Mouse (Mus musculus) cerebellum, adult 11 months (tissue): ENCODE data around the gene Sfmbt2.
"Not testable (repeated sequence)": the region's sequence is repeated elsewhere in the genome, so short reads cannot be mapped to it uniquely, and the experiment has no call there.

Experiments
- DNase-seq: peaks from one replicate; pipeline ENCODE4 v3.0.0; 2022

Sfmbt2 gene

DNA sequence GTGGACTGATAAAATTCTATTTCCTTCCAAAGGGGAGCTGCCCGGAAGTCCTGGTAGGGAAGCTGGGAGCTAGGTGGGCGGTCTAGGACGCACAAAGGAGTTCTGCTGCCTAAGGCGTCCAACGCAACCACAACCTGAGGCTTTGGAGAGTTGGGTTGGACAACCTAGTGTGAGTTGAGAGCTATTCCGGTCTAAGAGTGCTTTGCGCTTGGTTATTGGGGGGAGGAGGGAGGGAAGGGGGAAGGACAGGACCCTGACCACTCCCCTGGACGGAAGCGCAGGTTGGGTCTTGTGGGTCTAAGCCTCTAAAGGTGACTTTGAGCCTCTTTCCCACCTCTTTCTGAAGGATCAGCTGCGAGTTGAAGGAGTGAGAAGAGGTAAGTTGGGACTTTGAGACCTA, at the start of gene Sfmbt2:
Gene Sfmbt2 (plus strand): TSS at position 335 of the 400 bp plus-strand sequence.
- DNase-seq, result no peak

DNA sequence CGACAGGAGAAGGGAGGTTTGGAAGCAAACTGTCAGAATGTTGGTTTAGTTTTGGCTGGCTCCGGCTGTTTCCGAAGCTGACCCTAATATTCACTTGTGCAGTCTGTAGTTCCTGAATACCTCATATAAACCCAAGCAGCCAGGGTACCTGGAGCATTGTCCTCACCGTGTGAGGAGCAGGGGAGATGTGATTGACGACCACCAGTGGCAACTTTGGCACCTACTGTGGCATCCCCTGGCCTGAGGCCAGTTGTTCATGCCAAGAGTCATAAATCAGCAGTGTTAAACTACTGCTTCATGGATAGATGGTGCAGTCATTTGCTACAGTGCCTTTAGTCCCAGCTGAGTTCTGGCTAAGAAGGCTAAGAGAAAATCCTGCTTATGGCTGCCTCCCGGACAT, 49.2 kb upstream of the Sfmbt2 start:
- no peak for DNase-seq

DNA sequence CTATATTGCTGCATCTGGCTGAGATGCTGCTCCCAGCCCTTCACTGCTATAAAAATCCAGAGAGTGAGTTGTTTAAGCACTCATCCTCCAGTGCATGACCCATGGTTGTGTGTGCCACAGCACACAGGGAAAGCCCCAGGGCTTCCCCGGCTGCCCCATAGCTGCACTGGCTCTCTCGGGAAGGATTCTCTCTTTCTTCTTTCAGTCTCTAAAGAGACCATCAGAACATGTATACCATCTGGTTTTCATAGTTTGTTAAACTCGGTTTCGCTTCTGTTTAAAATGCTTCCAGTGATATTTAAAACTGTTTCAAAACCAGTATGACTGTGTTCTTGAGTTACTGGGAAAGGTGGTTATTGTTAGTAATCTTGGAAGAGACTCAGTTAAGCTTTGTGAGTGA, 47.1 kb upstream of the Sfmbt2 start:
- DNase-seq, result no peak

DNA sequence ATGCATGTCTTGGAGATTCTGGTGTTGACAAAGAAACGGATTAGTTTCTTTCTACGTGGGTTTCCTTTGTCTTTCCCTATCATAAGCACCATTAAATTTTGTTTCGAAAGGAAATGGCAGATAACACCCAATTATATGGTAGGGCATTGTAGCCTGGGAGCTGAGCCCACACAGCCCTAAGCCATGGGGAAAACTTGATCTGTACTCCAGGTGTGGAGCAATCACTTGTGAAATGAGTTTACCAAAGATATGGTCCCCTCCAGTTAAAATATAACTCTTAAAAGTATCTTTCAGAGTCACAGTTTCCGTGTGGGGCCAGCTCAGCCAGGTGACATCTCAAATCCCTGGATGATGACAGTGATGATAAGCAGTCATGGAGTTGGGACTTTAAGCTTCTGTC, 45.3 kb upstream of the Sfmbt2 start:
- no peak for DNase-seq

DNA sequence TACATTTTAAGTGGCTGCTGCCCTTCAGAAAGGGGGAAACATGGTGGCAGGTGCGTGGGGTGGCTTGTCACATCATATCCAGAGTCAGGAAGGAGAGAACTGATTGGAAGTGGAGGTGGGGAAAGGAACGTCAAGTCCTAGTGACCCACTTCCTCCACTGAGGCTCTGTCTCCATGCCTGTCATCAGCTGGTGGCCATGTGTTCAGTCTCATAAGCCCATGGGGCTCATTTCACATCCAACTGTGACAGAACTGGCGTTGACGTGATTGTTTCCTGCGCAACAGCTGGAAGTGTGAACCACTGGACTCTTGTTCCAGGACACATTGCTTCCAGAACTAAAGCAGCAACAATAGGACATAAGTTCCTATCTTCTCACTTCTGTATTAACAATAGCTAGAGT, 40.1 kb upstream of the Sfmbt2 start:
- no peak for DNase-seq

DNA sequence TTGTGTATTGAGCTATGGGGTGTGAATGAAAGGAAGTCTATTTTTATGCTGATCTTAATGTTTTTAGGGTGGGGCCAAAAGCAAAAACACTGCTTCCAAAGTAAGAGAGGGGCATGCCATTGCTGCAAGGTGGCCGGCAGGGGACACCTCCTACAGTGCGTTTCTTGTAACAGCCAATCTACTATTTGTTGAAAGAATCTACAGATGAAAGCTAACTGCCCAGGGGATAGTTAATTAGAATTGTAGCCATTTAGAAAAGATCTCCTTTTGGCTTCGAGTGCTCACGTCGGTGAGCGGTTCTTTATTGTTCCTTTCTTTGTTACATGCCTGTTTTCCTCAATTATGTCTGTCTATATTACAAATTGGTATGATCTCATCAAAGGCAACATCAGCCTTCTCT, 36.0 kb upstream of the Sfmbt2 start:
- no peak for DNase-seq

DNA sequence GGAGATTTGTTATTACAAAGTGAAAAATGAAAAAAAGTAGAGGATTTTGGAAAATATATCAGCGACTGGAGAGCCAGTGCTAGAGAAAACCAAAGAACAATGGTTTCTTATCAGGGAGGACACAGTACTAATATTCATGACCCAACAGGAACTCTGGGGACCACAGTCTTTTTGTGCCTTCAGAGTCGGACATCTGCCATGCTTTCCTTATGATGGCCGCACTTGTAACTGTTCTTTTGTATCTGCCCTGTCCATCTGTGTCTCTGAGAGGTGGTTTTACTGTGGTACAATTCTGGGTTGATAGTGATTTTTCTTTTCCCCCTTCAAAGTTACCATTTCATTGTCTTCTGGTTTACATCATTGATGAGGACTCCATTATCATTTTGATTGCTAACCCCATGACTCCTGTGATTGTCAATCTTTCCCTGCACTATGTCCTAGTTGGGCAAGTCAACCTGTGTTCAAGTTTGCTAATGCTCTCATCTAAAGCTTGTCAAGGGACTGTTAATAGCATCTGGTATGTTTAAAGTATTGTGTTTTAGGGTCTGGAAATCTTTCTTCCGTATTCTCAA, 35.2 kb upstream of the Sfmbt2 start:
- DNase-seq, result no peak

DNA sequence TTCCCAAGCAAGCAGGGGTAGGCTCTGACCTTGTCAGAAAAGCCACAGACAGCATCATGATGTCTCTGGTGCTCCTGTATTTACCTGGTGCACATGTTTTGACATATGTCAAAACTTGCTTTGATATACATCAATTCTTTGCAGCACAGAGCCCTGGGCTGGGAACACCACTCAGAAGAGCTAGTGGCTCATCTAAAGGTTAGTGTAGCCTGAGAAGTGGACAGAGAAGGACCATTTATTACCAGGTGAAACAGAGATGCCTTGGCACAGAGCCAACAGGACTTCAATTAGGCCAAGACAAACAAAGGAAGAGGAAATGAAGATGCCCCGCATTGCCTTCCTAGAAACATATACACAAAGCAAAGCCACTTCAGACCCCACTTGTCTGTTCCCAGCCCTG, 30.3 kb upstream of the Sfmbt2 start:
- DNase-seq, result no peak

DNA sequence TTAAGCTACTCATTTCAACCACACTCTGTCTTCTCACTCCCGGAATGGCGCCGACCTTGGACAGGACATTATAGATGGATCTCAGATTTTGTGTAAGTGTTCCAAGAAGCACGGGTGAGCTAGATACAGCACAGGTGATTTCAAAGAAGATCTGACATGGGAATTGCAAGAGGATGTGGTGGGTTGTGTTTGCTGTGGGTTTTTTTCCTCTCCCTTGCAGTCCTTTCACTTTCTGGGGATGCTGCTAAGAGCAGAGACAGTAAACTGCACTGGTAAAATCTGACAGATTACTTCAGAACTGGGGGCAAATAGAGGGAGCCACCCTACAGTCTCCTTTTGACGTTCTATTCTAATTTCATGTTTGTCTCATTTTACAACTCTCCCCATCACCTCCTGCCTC, 26.8 kb upstream of the Sfmbt2 start:
- DNase-seq, result no peak

DNA sequence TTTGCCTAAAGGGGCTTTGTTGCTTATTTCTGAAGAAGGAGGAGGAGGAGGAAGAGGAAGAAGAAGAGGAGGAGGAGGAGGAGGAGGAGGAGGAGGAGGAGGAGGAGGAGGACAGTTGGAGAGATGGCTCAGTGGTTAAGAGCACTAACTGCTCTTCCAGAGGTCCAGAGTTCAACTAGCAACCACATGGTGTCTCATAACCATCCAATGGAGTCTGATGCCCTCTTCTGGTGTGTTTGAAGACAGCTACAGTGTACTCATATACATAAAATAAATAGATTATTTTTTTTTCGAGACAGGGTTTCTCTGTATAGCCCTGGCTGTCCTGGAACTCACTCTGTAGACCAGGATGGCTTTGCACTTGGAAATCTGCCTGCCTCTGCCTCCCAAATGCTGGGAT, 26.2 kb upstream of the Sfmbt2 start:
- DNase-seq, result not testable (repeated sequence)

DNA sequence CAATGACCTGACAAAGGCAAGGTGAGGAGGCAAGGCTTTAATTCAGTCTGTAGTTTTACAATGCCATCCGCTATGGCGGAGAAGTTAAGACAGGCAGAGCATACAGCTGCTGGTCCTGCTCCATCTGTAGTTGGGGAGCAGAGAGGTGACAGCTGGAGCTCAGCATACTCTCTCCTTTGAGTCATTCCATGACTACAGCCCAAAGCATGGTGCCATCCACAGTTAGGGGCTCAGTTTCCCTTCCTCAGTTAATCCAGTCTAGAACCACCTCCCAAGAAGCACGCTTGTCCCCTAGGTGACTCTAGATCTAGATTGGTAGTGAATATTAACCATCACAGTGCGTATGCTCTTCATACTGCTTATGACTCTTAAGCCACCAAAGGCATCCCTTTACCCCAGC, 23.1 kb upstream of the Sfmbt2 start:
- no peak for DNase-seq

DNA sequence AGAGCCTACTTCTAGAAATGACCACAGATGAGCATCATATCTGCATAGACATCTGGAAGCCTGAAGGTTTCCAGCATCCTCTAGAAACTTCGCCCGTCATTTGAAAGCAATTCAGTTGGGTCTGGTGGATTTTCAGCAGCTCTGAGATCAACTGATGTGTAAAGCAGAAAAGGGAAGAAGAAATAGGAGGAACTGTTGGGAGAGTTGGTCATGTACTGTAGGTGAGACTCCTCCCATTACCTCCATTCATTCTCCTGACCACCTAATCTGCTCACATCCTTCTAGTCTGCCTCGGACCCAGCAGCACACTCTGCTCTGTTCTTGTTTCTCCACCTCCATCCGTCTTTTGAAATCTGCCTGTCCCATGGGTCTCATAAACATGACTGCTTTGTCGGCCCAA, 22.3 kb upstream of the Sfmbt2 start:
- DNase-seq, result no peak

DNA sequence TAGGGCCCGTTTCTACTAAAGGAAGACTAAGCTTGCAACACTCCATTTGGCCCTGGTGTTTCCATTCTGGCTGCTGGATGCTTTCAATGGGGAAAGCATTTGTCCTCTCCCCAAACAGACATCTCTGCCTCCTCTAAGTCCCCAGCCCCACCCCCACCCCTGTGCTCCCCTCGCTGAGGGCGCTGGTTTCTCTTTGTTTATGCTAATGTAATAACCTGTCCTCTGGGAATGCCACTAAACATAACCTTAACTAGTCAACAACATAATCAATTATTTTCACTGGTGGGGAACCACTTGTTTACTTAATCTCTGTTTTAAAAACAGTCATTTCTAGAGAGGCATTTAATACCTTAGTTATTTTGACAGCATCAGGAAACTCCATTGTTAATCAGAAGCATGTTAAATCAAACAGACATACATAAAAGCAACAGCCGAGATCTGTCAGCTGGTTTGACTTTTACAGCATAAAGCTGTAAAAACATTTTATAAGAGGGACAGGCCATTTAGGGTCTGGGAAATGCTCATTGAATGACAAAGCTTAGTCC, 20.0 kb upstream of the Sfmbt2 start:
- no peak for DNase-seq

DNA sequence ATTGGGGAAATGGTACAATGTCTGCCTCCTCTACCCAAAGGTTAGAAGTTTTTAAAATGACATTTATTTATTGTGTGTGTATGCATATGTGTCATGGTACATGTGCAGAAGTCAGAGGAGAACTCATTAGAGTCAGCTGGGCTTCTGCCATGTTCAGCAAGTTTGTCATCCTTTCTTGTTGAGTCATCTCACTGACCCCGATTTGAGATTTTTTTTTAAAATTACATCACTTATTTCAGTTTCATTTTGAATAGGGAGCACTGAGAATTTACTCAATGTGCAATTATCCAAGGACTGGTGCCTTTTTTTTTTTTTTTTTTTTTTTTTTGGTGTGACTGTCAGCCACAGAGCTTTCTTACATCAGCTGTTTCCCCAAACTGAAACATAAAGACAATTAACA, 19.2 kb upstream of the Sfmbt2 start:
- no peak for DNase-seq

DNA sequence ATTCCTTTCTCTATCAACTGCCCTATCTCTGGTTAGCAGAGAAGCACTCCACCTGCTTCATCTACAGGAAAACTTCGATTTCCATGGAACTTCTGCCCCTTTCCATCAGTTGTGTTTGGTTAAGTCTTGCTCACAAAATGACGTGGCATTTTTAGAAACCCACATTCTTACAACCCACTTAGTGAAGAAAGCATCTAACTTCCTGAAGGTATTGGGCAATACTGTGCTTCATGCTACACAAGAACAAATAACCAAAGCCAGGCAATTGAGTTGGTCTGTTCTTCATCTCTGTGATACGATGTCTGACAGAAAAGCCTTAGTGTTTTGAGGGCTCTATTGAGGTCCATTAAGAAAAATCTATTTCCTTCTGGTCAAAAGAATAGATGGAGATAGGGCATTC, 17.4 kb upstream of the Sfmbt2 start:
- no peak for DNase-seq

DNA sequence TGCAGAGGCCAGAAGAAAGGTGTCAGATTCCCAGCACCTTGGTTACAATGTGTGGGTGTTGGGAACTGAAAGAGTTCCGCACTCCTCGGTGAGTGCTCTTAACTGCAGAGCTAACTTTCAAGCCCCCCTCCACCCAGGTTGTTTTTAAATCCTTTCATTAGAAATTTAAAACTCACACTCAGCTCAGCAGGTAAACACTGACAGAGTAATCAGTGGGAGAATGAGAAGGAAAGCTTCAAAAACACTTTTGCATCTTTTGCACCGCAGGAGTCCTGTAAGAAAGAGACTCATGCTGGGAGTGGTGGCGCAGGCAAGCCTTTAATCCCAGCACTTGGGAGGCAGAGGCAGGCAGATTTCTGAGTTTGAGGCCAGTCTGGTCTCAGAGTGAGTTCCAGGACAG, 16.4 kb upstream of the Sfmbt2 start:
- DNase-seq, result no peak

DNA sequence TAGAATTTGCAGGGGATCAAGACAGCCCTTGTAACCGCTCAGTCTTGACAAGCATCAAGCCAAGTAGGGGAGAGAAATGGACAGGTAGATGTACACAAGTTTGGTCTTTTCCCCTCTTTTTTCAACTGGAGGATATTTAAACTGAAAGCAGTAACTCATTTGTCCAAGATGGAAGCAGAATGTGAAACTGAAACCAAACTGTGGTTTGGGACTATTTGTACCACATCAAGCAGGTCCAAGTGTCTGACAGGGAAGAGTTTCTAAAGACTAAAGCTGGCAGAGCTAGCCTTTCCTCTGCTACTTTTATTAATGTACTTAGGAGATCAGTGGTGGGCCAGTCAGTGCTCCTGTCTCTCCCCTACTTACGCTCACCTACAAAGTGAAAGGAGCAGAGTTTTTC, 10.4 kb upstream of the Sfmbt2 start:
- no peak for DNase-seq

DNA sequence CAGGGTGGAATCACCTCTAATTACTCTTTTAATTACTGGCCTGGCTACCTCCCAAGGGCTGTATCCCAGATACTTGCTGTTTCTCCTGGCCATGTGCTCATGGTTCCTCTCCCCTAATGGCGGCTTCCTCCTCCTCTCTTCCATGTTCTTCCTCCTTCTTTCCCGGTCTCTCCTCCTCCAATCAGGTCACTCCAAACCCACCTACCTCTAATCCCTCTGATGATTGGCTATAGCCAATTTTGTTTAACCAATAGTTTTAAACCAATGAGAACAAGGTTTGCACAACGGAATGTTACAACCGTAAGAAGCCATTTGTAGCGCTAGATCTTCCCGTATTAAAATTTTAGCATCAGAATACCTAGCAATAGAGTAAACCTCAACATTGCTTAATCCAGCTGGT, 5.2 kb upstream of the Sfmbt2 start:
- no peak for DNase-seq

DNA sequence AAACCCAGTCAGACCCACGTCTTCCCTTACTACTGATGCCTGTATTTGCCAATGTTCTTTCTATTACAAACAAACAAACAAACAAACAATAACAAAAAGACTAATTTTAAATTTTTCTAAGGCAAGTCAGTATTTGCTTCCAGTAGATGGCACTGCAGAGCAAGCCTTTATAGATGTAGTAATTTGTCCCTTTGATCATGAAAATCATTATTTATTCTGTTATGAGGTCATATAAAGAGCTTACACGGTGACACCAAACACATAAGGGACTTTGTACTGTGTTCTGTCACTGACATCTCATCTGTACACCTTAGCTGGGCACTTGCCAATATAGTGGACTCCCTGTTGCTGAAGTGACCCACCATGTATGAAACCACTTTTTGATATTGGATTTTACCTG, 4.0 kb upstream of the Sfmbt2 start:
- no peak for DNase-seq

DNA sequence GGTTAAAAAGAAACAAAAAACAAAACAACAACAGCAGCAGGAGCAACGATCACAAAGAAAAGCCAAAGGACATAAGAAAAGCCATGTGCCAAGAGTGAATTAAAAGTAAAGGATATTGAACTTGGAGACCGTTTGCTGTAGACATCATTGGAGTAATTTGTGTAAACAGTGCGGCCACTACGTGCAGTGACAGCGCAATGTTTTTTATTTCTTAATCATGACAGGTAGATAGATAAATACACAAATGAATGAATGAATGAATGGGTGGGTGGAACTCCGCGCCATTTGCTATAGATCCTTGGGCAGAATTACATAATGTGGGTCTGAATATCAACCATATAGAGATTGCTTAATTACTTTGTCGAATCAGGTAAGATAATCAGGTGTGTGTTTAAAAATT, 634 bp upstream of the Sfmbt2 start:
- DNase-seq, result no peak

DNA sequence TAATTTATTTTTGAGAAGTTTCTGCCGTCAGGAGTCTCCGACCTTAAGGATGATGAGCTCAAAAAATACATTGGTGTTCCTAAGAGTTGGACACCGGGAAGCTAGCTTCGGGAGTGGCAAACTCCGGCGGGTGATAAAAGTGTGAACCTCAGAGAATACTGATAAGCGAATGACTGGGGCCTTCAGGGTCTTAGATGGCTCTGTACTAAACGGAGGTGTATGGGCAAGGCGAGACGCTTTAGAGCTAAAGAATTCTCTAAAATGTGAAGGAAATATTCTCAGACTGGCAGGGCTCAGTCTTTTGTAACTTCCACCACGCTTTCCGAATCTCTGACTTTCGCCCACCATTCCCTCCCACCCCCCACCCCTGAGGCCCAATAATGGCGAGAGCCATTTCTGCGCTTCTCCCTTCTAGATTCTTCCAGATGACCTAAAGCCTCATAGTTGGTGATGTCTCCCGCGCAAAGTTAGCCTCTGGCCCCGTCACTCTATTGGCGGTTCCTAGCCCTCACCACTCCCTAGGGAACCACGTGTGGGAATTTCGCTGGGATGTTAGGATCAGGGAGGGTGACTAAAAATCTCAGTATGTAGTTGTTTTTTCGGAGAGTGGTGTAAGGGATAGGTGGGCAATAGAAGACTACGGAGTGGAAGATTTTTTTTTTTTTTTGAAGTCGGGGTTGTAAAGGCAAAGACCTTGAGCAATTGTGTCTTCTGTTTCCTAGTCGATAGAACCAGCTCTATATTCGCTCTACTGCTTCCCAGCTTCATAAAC, 563 bp downstream of the Sfmbt2 start:
- no peak for DNase-seq

DNA sequence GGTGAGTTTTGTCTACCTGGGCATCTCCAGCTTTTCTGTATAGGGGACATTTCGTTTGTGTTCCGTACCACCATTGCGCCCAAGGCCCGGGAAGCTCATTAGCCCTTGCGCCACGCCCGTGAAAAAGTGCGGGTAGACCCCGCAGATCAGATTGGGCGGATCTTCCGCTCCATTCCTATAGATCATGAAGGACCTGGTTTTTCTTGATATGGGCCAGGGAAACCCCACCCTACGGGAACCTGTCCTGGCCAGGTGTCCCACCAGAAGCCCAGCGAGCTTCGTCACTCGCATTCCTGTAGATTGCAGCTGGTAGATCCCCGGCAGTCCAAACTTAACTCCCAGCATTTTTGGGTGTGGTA, 1.1 kb downstream of the Sfmbt2 start:
- no peak for DNase-seq

DNA sequence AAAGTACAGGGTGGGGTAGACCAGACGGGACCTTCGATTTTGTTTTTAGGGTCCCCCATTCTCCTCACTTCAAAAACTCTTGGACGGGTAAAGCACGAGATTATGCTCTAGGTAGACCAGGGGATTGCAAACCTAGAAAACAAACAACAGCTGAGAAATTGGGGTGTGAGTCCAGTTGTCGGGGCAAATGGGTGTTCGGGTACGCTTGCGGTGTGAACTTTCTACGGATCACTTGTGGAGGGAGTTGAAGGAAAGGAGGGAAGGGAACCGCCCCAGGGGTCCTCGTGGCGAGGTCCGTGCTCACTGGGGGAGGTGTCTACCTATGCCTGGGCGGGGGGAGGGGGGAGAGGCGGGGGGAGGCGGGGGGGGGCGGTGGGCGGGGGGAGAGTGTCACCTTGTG, 1.6 kb downstream of the Sfmbt2 start:
- DNase-seq, result no peak

DNA sequence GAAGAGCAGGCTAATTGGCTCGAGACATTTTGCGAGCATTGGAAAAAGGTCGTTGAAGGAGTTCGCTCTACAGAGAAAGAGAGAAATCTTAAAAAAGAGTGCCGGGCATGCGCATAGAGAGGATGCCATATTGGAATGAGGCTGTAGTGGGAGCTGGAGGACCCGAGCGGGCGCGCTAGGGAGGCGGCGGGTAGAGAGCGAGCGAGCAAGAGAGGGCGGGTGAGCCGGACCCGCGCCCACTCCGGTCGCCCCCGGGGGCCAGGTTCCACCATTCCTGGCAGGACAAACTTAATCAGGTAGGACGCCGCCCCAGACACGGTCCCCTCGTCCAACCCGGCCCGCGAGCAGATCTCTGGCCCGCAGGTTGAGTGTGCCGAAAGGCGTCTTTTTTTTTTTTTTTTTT, 2.0 kb downstream of the Sfmbt2 start:
- DNase-seq, result no peak
